ENCODE assay signal across 8 mouse cellular contexts in the genomic region with DNA sequence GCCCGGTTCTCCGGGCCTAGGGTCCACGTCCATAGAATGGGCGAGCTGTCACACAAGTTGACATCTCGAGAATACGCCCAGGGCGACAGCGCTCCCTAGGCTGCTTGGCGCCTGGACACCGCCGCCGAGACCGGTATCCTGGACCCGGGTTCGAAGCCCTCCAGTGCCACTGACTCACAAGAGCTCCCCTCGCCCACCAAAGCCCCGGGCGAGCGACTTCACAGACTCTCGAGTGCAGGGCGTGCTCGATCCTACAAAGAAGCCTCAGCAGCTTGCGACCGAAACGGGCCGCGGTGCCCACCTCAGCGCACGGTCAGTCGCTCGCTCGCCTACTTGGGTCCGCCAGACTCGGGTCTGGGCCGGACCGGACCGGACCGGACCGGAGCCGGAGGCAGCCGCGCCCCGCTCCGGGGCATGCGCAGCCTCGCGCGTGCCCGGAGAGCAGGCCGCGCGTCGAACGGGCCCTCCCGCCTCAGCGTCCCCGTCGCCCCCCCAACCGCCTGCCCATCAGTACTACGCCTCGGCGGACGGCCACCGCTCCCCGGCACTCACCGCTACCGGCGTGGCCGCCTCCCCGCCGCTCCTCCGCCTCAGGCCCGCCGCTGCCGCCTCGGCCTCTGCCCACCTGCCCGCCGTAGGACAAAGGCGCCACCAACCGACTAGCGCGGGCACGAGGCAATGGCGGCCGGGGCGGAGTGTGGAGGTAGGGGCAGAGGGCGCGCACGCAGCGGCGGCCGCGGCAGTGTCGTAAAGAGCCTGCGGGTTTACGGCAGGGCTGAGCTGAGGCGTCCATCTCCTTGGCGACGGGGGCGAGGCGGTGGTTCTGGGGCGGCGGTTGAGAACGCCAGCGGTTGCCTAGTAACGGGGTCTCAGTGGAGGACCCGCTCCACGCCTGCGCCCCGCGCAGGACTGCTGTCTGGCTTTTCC. TPM values are rescaled to one million over a fixed set of nuclear protein-coding genes. Genes with fewer than 3 reads are reported as not detected.
DNase-seq lines count a peak whose midpoint lies in the region; ATAC-seq and TF ChIP-seq lines count a peak whose summit lies in the region.

Ncoa5 (minus strand) TSS at position 737 of the 927 bp plus-strand sequence.

- peaks cover 9% of the 10 kb centered on the region for H3K36me3 ChIP-seq in C2C12 (ENCODE audit: control insufficient read depth, insufficient read depth)
- peaks cover 5% of the 10 kb centered on the region; the same call in 1 of the 2 replicates for H3K36me3 ChIP-seq in erythroblast, embryonic 14.5 days (ENCODE audit: control insufficient read depth)
- H3K36me3 ChIP-seq in heart, embryonic 12.5 days, result no peaks in the 10 kb centered on the region
- H3K36me3 ChIP-seq in kidney, postnatal 0 days (ENCODE audit: insufficient read depth, low read length), result no peaks in the 10 kb centered on the region
- no peaks in the 10 kb centered on the region for H3K36me3 ChIP-seq in liver, embryonic 11.5 days (ENCODE audit: control insufficient read depth, insufficient read depth, low read length)
- H3K36me3 ChIP-seq in stomach, embryonic 14.5 days (ENCODE audit: control insufficient read depth, insufficient read depth, low read length), result no peaks in the 10 kb centered on the region

- WGBS in heart, embryonic 12.5 days, result under 1% methylated on average over 111 of the region's 111 CpGs
- under 1% methylated on average over 97 of the region's 111 CpGs for WGBS in kidney, postnatal 0 days
- WGBS in liver, embryonic 11.5 days, result under 1% methylated on average over 98 of the region's 111 CpGs
- under 1% methylated on average over 102 of the region's 111 CpGs for WGBS in stomach, embryonic 14.5 days

- H3K27me3 ChIP-seq in C2C12 (ENCODE audit: control insufficient read depth, insufficient read depth, insufficient read length), result peaks cover 3% of the 10 kb centered on the region
- peaks cover 10% of the 10 kb centered on the region for H3K27me3 ChIP-seq in erythroblast, embryonic 14.5 days (ENCODE audit: control insufficient read depth)
- no peaks in the 10 kb centered on the region for H3K27me3 ChIP-seq in heart, embryonic 12.5 days (replicated peaks)
- H3K27me3 ChIP-seq in kidney, postnatal 0 days (ENCODE audit: insufficient read depth, low read length), result no peaks in the 10 kb centered on the region
- no peaks in the 10 kb centered on the region for H3K27me3 ChIP-seq in liver, embryonic 11.5 days (replicated peaks; ENCODE audit: control insufficient read depth, insufficient read depth, low read length)
- H3K27me3 ChIP-seq in stomach, embryonic 14.5 days (ENCODE audit: control insufficient read depth, insufficient read depth, low read length), result no peaks in the 10 kb centered on the region

- peak within 1 kb of the TSS; percentile 92 for H3K9ac ChIP-seq in heart, embryonic 12.5 days
- peak within 1 kb of the TSS; percentile 96 for H3K9ac ChIP-seq in kidney, postnatal 0 days (ENCODE audit: low read depth, low read length)
- peak within 1 kb of the TSS; percentile 97 for H3K9ac ChIP-seq in liver, embryonic 11.5 days (ENCODE audit: low read depth, low read length)
- peak within 1 kb of the TSS; percentile 90 for H3K9ac ChIP-seq in stomach, embryonic 14.5 days (replicated peaks; ENCODE audit: low read depth, low read length)

- H3K79me2 ChIP-seq in C2C12 (ENCODE audit: control insufficient read depth, insufficient read depth), result peaks cover 55% of the 10 kb centered on the region

- peaks cover 24% of the 10 kb centered on the region for H3K4me1 ChIP-seq in erythroblast, embryonic 14.5 days (ENCODE audit: control insufficient read depth)
- peaks cover 19% of the 10 kb centered on the region for H3K4me1 ChIP-seq in heart, embryonic 12.5 days (replicated peaks)
- 0 out of 2 replicates have a peak, but pooled peaks cover 8% of the 10 kb centered on the region for H3K4me1 ChIP-seq in kidney, postnatal 0 days (replicated peaks; ENCODE audit: insufficient read depth, low read length)
- H3K4me1 ChIP-seq in liver, embryonic 11.5 days (replicated peaks; ENCODE audit: control insufficient read depth, insufficient read depth, low read length), result peaks cover 12% of the 10 kb centered on the region
- H3K4me1 ChIP-seq in stomach, embryonic 14.5 days (ENCODE audit: control insufficient read depth, insufficient read depth, low read length), result peaks cover 16% of the 10 kb centered on the region

- peak within 1 kb of the TSS; percentile 81 for H3K4me2 ChIP-seq in heart, embryonic 12.5 days
- H3K4me2 ChIP-seq in kidney, postnatal 0 days (ENCODE audit: low read length), result peak within 1 kb of the TSS; percentile 76
- peak within 1 kb of the TSS; percentile 73 for H3K4me2 ChIP-seq in liver, embryonic 11.5 days
- peak within 1 kb of the TSS; percentile 68 for H3K4me2 ChIP-seq in stomach, embryonic 14.5 days (replicated peaks; ENCODE audit: low read depth, low read length)

- peak; percentile 96 for ATAC-seq in heart, embryonic 12.5 days (ENCODE audit: insufficient number of reproducible peaks, low FRiP score)
- peak; percentile 96 for ATAC-seq in kidney, postnatal 0 days (replicated peaks; ENCODE audit: low FRiP score, low read depth)
- ATAC-seq in liver, embryonic 11.5 days (replicated peaks; ENCODE audit: low FRiP score), result peak; percentile 96
- peak; percentile 97 for ATAC-seq in stomach, embryonic 14.5 days (ENCODE audit: insufficient number of reproducible peaks, insufficient read depth, low FRiP score, low read depth)

- H3K4me3 ChIP-seq in C2C12 (ENCODE audit: insufficient read depth, poor library complexity, severe bottlenecking), result peak within 1 kb of the TSS; percentile 87
- peak within 1 kb of the TSS; percentile 93 for H3K4me3 ChIP-seq in erythroblast, embryonic 14.5 days (replicated peaks)
- peak within 1 kb of the TSS; percentile 85 for H3K4me3 ChIP-seq in heart, embryonic 12.5 days
- peak within 1 kb of the TSS; percentile 95 for H3K4me3 ChIP-seq in kidney, postnatal 0 days (replicated peaks; ENCODE audit: low read depth, low read length)
- H3K4me3 ChIP-seq in liver, embryonic 11.5 days (ENCODE audit: low read depth, low read length), result peak within 1 kb of the TSS; percentile 94
- H3K4me3 ChIP-seq in stomach, embryonic 14.5 days (ENCODE audit: low read depth, low read length), result peak within 1 kb of the TSS; percentile 94

- DNase-seq in brain, embryonic 14.5 days (ENCODE audit: low read depth), result peak; percentile 100
- peak; percentile 99 for DNase-seq in kidney, postnatal 0 days (ENCODE audit: low spot score)
- peak; percentile 99 for DNase-seq in liver, embryonic 11.5 days (ENCODE audit: low spot score)
- peak; percentile 96 for DNase-seq in naive thymus-derived CD4-positive, alpha-beta T cell, adult 2 months (ENCODE audit: low read depth)

- no peaks in the 10 kb centered on the region for H3K9me3 ChIP-seq in erythroblast, embryonic 14.5 days (ENCODE audit: control insufficient read depth, low read length)
- no peaks in the 10 kb centered on the region for H3K9me3 ChIP-seq in heart, embryonic 12.5 days (replicated peaks)
- no peaks in the 10 kb centered on the region for H3K9me3 ChIP-seq in kidney, postnatal 0 days (replicated peaks; ENCODE audit: low read length)
- no peaks in the 10 kb centered on the region for H3K9me3 ChIP-seq in liver, embryonic 11.5 days (ENCODE audit: control insufficient read depth, low read length)
- no peaks in the 10 kb centered on the region for H3K9me3 ChIP-seq in stomach, embryonic 14.5 days (ENCODE audit: control insufficient read depth, low read depth, low read length)

- TF ChIP-seq CTCF in C2C12 (IDR thresholded peaks at IDR 0.05; ENCODE audit: control insufficient read depth, insufficient read depth, insufficient read length), result peak; percentile 42
- no peak for TF ChIP-seq CTCF in brain, embryonic 14.5 days (IDR thresholded peaks at IDR 0.05; ENCODE audit: borderline replicate concordance, extremely low read depth, insufficient read depth, insufficient read length)
- TF ChIP-seq CTCF in kidney, postnatal 0 days (IDR thresholded peaks at IDR 0.05; ENCODE audit: low read depth), result peak; percentile 37; the same call in 1 of the 2 replicates

- H3K27ac ChIP-seq in heart, embryonic 12.5 days (ENCODE audit: poor library complexity, severe bottlenecking), result peak within 1 kb of the TSS; percentile 60
- H3K27ac ChIP-seq in kidney, postnatal 0 days, result peak within 1 kb of the TSS; percentile 81
- H3K27ac ChIP-seq in liver, embryonic 11.5 days (ENCODE audit: low read depth, low read length), result peak within 1 kb of the TSS; percentile 55; the same call in 1 of the 2 replicates
- peak within 1 kb of the TSS; percentile 72; the same call in 1 of the 2 replicates for H3K27ac ChIP-seq in stomach, embryonic 14.5 days (ENCODE audit: low read length)

- H3K79me3 ChIP-seq in C2C12 (ENCODE audit: low read depth), result peaks cover 46% of the 10 kb centered on the region

- TF ChIP-seq POLR2A in brain, embryonic 14.5 days (IDR thresholded peaks at IDR 0.05; ENCODE audit: borderline replicate concordance, extremely low read depth, insufficient read depth, insufficient read length, poor library complexity, severe bottlenecking), result peak; percentile 87

- H3ac ChIP-seq in C2C12 (ENCODE audit: control insufficient read depth, insufficient read length, low read depth), result peak within 1 kb of the TSS; percentile 92

TF ChIP-seq in C2C12, 6 proteins besides CTCF, POLR2A, EP300 and RAD21:
- TF ChIP-seq MAX (IDR thresholded peaks at IDR 0.05), result no peak
- TF ChIP-seq CEBPB (IDR thresholded peaks at IDR 0.05; ENCODE audit: low read depth), result no peak
- no peak for TF ChIP-seq MYOG (IDR thresholded peaks at IDR 0.05; ENCODE audit: control insufficient read depth, extremely low read depth, insufficient read length)
- TF ChIP-seq USF1 (IDR thresholded peaks at IDR 0.05; ENCODE audit: low read depth), result no peak
- no peak for TF ChIP-seq FOSL1 (IDR thresholded peaks at IDR 0.05; ENCODE audit: insufficient read depth, low read length, poor library complexity, severe bottlenecking)
- TF ChIP-seq MYOD1 (IDR thresholded peaks at IDR 0.05; ENCODE audit: control insufficient read depth, insufficient read length, low read depth), result no peak

RNA-seq across cellular contexts. Expression of gene Ncoa5, which starts in this region (rescaled TPM):
- 31.2 TPM for polyA plus RNA-seq in C2C12 (2012; fragmentation: generic; extraction: Trizol)
- polyA plus RNA-seq in brain, embryonic 14.5 days (2012; rRNA removed), result 128 and 143 TPM in 2 replicates
- 1.7 and 1.8 TPM in 2 replicates for polyA plus RNA-seq in erythroblast, embryonic 14.5 days (2012)
- polyA plus RNA-seq in heart, embryonic 12.5 days (2016; fragmentation: Nextera tagmentation; extraction: Ambion mirVana), result 50.6 and 55.8 TPM in 2 replicates
- polyA plus RNA-seq in kidney, postnatal 0 days (2015; fragmentation: Nextera tagmentation; extraction: Ambion mirVana), result 35.6 and 38.6 TPM in 2 replicates
- 45.0 and 45.9 TPM in 2 replicates for polyA plus RNA-seq in liver, embryonic 11.5 days (2014; fragmentation: Nextera tagmentation; extraction: Ambion mirVana)
- 53.8 and 54.3 TPM in 2 replicates for polyA plus RNA-seq in stomach, embryonic 14.5 days (2014; fragmentation: Nextera tagmentation; extraction: Ambion mirVana)

Comparison
In these comparisons a context has a peak if more than half of its experiments do, and no peak if none do; other contexts are left out.
1. Peak in every context shown above with its lines: DNase-seq, ATAC-seq, H3K4me3 ChIP-seq and H3K27ac ChIP-seq.
2. RNA of gene Ncoa5 (polyA plus RNA-seq): 128 to 143 TPM in brain, embryonic 14.5 days, 53.8 to 54.3 TPM in stomach, embryonic 14.5 days, 50.6 to 55.8 TPM in heart, embryonic 12.5 days, 45.0 to 45.9 TPM in liver, embryonic 11.5 days, 35.6 to 38.6 TPM in kidney, postnatal 0 days and 31.2 TPM in C2C12 (single experiment); 1.7 to 1.8 TPM in erythroblast, embryonic 14.5 days; every median in the first group is over 10 times any median in the second.